Mouse (Mus musculus): Measurements from ENCODE around the gene Pcnx2.

Gene Pcnx2

DNA sequence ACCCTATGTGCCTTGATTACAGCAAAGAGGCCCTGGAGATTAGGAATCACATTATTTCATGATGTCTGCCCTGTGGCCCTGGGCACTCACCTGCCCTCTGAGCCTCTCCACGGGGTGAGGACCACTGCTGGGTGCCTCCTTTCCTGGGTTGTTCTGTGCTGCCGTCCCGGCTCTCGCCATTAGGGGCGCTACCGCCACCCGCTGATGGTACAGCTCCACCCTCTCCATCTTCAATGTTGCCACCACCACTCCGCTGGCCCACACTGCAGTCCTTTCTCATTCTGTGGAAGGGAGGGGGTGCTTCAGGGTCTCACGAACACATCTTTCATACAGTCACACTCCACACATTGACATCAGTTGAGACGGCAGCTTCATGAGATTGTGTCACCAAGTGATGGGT lies 139.1 kb downstream of the Pcnx2 start:
- Histone ChIP-seq H3K4me1 (replicated peaks; ENCODE audit: low read depth, low read length) (peaks cover 22% of the 10 kb centered on the region), H3K9me3 (ENCODE audit: low read length) (no peaks in the 10 kb centered on the region), H3K36me3 (ENCODE audit: insufficient read depth, low read length) (no peaks in the 10 kb centered on the region), H3K27me3 (ENCODE audit: insufficient read depth, low read length) (peaks cover 18% of the 10 kb centered on the region), H3K4me3 (replicated peaks; ENCODE audit: low read length) (no peak overlapping the region)
- TF ChIP-seq NANOG (IDR thresholded peaks at IDR 0.05; ENCODE audit: borderline replicate concordance, low read length) (no peak), POU5F1 (IDR thresholded peaks at IDR 0.05; ENCODE audit: borderline replicate concordance, low read length) (no peak), CTCF (conservative IDR thresholded peaks at IDR 0.05; ENCODE audit: low read length) (peak; percentile 56)

DNA sequence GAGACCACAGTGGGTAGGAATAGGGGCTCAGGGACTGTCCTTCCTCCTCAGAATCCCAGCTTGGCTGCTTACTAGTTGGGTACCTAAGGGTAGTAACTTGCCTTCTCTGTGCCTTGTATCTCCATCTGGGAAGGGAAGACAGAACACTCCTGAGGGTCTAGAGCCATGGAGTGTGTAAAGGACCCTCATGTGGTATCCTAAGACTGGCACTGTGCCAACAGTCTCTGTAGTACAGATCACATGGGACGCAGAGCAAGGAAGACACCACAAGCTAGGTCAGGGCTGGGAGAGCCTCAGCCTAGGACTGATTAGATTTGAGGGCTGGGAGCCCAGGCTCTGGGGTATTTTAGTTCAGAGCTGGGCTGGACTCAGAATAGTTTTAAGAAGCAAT lies 141.0 kb downstream of the Pcnx2 start:
- Histone ChIP-seq H3K9me3 (ENCODE audit: low read length) (no peaks in the 10 kb centered on the region), H3K27me3 (ENCODE audit: insufficient read depth, low read length) (peaks cover 20% of the 10 kb centered on the region), H3K4me3 (replicated peaks; ENCODE audit: low read length) (no peak overlapping the region), H3K36me3 (ENCODE audit: insufficient read depth, low read length) (no peaks in the 10 kb centered on the region), H3K4me1 (replicated peaks; ENCODE audit: low read depth, low read length) (peaks cover 22% of the 10 kb centered on the region)
- no peak for TF ChIP-seq POU5F1 (IDR thresholded peaks at IDR 0.05; ENCODE audit: borderline replicate concordance, low read length)
- TF ChIP-seq CTCF (conservative IDR thresholded peaks at IDR 0.05; ENCODE audit: low read length): no peak
- no peak for TF ChIP-seq NANOG (IDR thresholded peaks at IDR 0.05; ENCODE audit: borderline replicate concordance, low read length)

DNA sequence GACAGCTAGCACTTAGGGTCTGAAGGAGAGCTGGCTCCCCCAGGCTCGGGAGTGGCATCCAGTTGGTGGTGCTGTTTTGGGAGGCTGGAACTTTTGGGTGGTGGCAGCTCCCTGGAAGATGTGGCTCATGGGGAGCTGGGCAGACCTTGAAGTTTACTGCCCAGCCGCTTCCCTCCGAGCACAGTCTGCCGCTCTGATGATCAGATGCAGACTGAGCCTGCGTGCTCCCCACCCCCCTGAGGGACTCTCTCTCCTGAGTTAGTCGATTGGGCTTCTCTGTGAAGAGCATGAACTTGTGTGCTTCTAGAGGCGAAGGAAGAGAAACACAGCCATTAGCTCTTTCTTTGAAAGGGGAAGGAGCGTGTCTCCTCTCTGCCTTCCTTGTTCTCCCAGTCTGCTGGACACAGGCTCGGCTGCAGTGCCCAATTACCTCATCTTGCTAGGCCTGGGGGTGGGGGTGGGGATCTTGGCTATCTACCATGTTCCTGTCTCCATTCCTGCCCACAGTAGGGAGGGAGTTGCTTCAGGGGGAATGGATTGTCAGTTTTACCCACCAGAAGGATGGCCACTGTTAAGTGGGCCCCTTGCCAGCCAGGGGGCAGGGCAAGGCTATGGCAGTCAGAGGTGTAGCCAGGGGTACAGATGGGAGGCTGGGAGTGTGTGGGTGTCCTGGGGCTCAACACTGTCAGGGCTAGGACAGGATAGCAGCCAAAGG lies 141.6 kb downstream of the Pcnx2 start:
- H3K4me1 ChIP-seq (replicated peaks; ENCODE audit: low read depth, low read length): peaks cover 20% of the 10 kb centered on the region
- no peak for TF ChIP-seq POU5F1 (IDR thresholded peaks at IDR 0.05; ENCODE audit: borderline replicate concordance, low read length)
- TF ChIP-seq CTCF (conservative IDR thresholded peaks at IDR 0.05; ENCODE audit: low read length): no peak
- TF ChIP-seq NANOG (IDR thresholded peaks at IDR 0.05; ENCODE audit: borderline replicate concordance, low read length): no peak
- no peak overlapping the region for H3K4me3 ChIP-seq (replicated peaks; ENCODE audit: low read length)
- no peaks in the 10 kb centered on the region for H3K9me3 ChIP-seq (ENCODE audit: low read length)
- H3K27me3 ChIP-seq (ENCODE audit: insufficient read depth, low read length): peaks cover 19% of the 10 kb centered on the region
- H3K36me3 ChIP-seq (ENCODE audit: insufficient read depth, low read length): no peaks in the 10 kb centered on the region

- Histone ChIP-seq H3K27me3 (ENCODE audit: insufficient read depth, low read length) (peaks cover 22% of the 10 kb centered on the region), H3K36me3 (ENCODE audit: insufficient read depth, low read length) (no peaks in the 10 kb centered on the region), H3K4me3 (replicated peaks; ENCODE audit: low read length) (no peak overlapping the region), H3K4me1 (replicated peaks; ENCODE audit: low read depth, low read length) (peaks cover 14% of the 10 kb centered on the region), H3K9me3 (ENCODE audit: low read length) (no peaks in the 10 kb centered on the region)
- TF ChIP-seq POU5F1 (IDR thresholded peaks at IDR 0.05; ENCODE audit: borderline replicate concordance, low read length): no peak
- no peak for TF ChIP-seq CTCF (conservative IDR thresholded peaks at IDR 0.05; ENCODE audit: low read length)
- TF ChIP-seq NANOG (IDR thresholded peaks at IDR 0.05; ENCODE audit: borderline replicate concordance, low read length): no peak
Measured at GRCm38 (mm10) chr8:125755896-125756295, 142.2 kb downstream of the Pcnx2 start.

- no peak overlapping the region for H3K4me3 ChIP-seq (replicated peaks; ENCODE audit: low read length)
- H3K4me1 ChIP-seq (replicated peaks; ENCODE audit: low read depth, low read length): no peaks in the 10 kb centered on the region
- H3K36me3 ChIP-seq (ENCODE audit: insufficient read depth, low read length): peaks cover 25% of the 10 kb centered on the region
- H3K9me3 ChIP-seq (ENCODE audit: low read length): no peaks in the 10 kb centered on the region
- no peak for TF ChIP-seq POU5F1 (IDR thresholded peaks at IDR 0.05; ENCODE audit: borderline replicate concordance, low read length)
- peaks cover 17% of the 10 kb centered on the region for H3K27me3 ChIP-seq (ENCODE audit: insufficient read depth, low read length)
Measured at GRCm38 (mm10) chr8:125750846-125751245, 147.3 kb downstream of the Pcnx2 start.

- H3K4me1 ChIP-seq (replicated peaks; ENCODE audit: low read depth, low read length): peaks cover 5% of the 10 kb centered on the region
- H3K9me3 ChIP-seq (ENCODE audit: low read length): no peaks in the 10 kb centered on the region
- TF ChIP-seq CTCF (conservative IDR thresholded peaks at IDR 0.05; ENCODE audit: low read length) (no peak), NANOG (IDR thresholded peaks at IDR 0.05; ENCODE audit: borderline replicate concordance, low read length) (no peak), POU5F1 (IDR thresholded peaks at IDR 0.05; ENCODE audit: borderline replicate concordance, low read length) (no peak)
- H3K36me3 ChIP-seq (ENCODE audit: insufficient read depth, low read length): peaks cover 35% of the 10 kb centered on the region
- no peak overlapping the region for H3K4me3 ChIP-seq (replicated peaks; ENCODE audit: low read length)
- H3K27me3 ChIP-seq (ENCODE audit: insufficient read depth, low read length): 0 out of 2 replicates have a peak, but pooled peaks cover 7% of the 10 kb centered on the region
Measured at GRCm38 (mm10) chr8:125747390-125747789, 150.7 kb downstream of the Pcnx2 start.

DNA sequence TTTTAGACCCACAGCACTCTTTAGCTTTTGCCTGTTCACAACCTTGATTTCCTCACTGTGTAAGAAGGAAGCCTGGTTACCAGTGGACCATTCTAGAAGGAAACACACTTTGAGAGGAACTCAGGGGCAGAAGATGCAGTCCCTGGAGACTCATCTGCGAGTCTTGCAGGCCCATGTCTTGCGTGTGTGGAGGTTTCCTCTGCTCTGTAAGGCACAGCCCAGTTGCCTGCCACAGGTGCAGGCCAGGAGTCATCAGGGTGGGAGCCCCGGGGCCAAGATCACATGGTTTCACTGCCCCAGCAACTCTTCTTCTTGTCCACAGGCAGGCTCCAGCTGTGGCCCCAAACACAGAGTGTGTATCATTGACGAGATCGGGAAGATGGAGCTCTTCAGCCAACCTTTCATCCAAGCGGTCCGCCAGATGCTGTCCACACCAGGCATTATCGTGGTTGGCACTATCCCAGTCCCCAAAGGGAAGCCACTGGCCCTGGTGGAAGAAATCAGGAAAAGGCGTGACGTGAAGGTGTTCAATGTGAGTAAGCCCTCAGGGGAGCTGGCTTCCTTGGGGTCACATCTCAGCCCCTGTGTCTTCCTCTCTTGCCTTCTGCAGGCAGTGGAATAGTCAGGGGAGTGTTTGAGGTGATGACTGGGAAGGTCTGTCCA lies 153.1 kb downstream of the Pcnx2 start:
- no peak for TF ChIP-seq CTCF (conservative IDR thresholded peaks at IDR 0.05; ENCODE audit: low read length)
- TF ChIP-seq POU5F1 (IDR thresholded peaks at IDR 0.05; ENCODE audit: borderline replicate concordance, low read length): no peak
- no peak for TF ChIP-seq NANOG (IDR thresholded peaks at IDR 0.05; ENCODE audit: borderline replicate concordance, low read length)
- Histone ChIP-seq H3K4me1 (replicated peaks; ENCODE audit: low read depth, low read length) (peaks cover 28% of the 10 kb centered on the region), H3K27me3 (ENCODE audit: insufficient read depth, low read length) (no peaks in the 10 kb centered on the region), H3K36me3 (ENCODE audit: insufficient read depth, low read length) (peaks cover 37% of the 10 kb centered on the region), H3K9me3 (ENCODE audit: low read length) (no peaks in the 10 kb centered on the region), H3K4me3 (replicated peaks; ENCODE audit: low read length) (no peak overlapping the region)

GRCm38 (mm10) chr8:125742406-125742805 lies 155.7 kb downstream of the Pcnx2 start:
- no peak for TF ChIP-seq CTCF (conservative IDR thresholded peaks at IDR 0.05; ENCODE audit: low read length)
- no peak for TF ChIP-seq POU5F1 (IDR thresholded peaks at IDR 0.05; ENCODE audit: borderline replicate concordance, low read length)
- TF ChIP-seq NANOG (IDR thresholded peaks at IDR 0.05; ENCODE audit: borderline replicate concordance, low read length): no peak
- Histone ChIP-seq H3K9me3 (ENCODE audit: low read length) (no peaks in the 10 kb centered on the region), H3K36me3 (ENCODE audit: insufficient read depth, low read length) (peaks cover 47% of the 10 kb centered on the region), H3K4me3 (replicated peaks; ENCODE audit: low read length) (no peak overlapping the region), H3K4me1 (replicated peaks; ENCODE audit: low read depth, low read length) (peaks cover 28% of the 10 kb centered on the region), H3K27me3 (ENCODE audit: insufficient read depth, low read length) (no peaks in the 10 kb centered on the region)
